Mouse (Mus musculus): ENCODE results near the gene Cdk15.

GRCm38 (mm10) chr1:59268931-59269330 is 12.2 kb downstream of the Cdk15 start:
- TF ChIP-seq CTCF (IDR thresholded peaks at IDR 0.05; ENCODE audit: low read depth) (no peak), EP300 (IDR thresholded peaks at IDR 0.05; ENCODE audit: low read depth) (no peak)

All from heart, postnatal 0 days (tissue).